Mouse (Mus musculus) telencephalon, adult 2 months (tissue): ENCODE data around the gene Supt5.
A peak's percentile ranks its signal among the peaks of the same experiment; 100 is the strongest.

Experiments used
- DNase-seq: peaks from one replicate; pipeline ENCODE4 v3.0.0-alpha.2; 2011; ENCODE audit warnings: low read depth, low spot score

Supt5 gene

GRCm38 (mm10) chr7:28301616-28302433, 36.7 kb downstream of the Supt5 start, which contains the start of gene Dll3:
Dll3 (minus strand) TSS chr7:28302238.
- no peak for DNase-seq

GRCm38 (mm10) chr7:28298837-28299625, 39.5 kb downstream of the Supt5 start:
- DNase-seq: peak; percentile 46

GRCm38 (mm10) chr7:28294481-28294880, 44.1 kb downstream of the Supt5 start:
- no peak for DNase-seq

GRCm38 (mm10) chr7:28290638-28291590, 47.6 kb downstream of the Supt5 start, which contains the start of gene Selenov:
Selenov (minus strand) TSS chr7:28291186.
- DNase-seq: no peak

- DNase-seq: no peak
Observed at GRCm38 (mm10) chr7:28290165-28290564, 48.4 kb downstream of the Supt5 start.

GRCm38 (mm10) chr7:28280630-28281029, 57.9 kb downstream of the Supt5 start:
- DNase-seq: no peak

- no peak for DNase-seq
Observed at GRCm38 (mm10) chr7:28278279-28278652, 60.3 kb downstream of the Supt5 start.

- DNase-seq: peak; percentile 88
Observed at GRCm38 (mm10) chr7:28277615-28278278, 60.8 kb downstream of the Supt5 start, which contains the start of gene Eid2b. Eid2b (plus strand) TSS chr7:28277739.

- DNase-seq: no peak
Observed at GRCm38 (mm10) chr7:28277237-28277614, 61.3 kb downstream of the Supt5 start.

GRCm38 (mm10) chr7:28271761-28272160, 66.8 kb downstream of the Supt5 start:
- DNase-seq: no peak

- DNase-seq: no peak
Observed at GRCm38 (mm10) chr7:28269355-28269754, 69.2 kb downstream of the Supt5 start.

GRCm38 (mm10) chr7:28268576-28268975, 70.0 kb downstream of the Supt5 start:
- DNase-seq: no peak

- DNase-seq: no peak
Observed at GRCm38 (mm10) chr7:28268042-28268531, 70.5 kb downstream of the Supt5 start.

GRCm38 (mm10) chr7:28267129-28268041, 71.2 kb downstream of the Supt5 start, which contains the start of gene Eid2:
Eid2 (plus strand) TSS chr7:28267881.
- DNase-seq: peak; percentile 81

- DNase-seq: no peak
Observed at GRCm38 (mm10) chr7:28265391-28265790, 73.2 kb downstream of the Supt5 start.
